Mouse (Mus musculus) midbrain, embryonic 11.5 days (tissue): Measurements from ENCODE around the gene Olfr789. TPM values are rescaled to one million over a fixed set of nuclear protein-coding genes. Genes with fewer than 3 reads are reported as not detected.

Source experiments
- polyA plus RNA-seq: library from polyadenylated mRNA; unstranded; fragments of >200 nt; fragmentation: Nextera tagmentation; extraction: Ambion mirVana; gene quantifications from 2 replicates; pipeline ENCODE4 v1.2.1, GENCODE M21; 2014

Gene Olfr789
- polyA plus RNA-seq, 1 experiment from 2014 or later: not detected

Other genes with a start within 250 kb of the Olfr789 start
- not detected in 2 replicates for gene Olfr774, start 248.5 kb upstream of the Olfr789 start, polyA plus RNA-seq
- gene Olfr775, start 236.3 kb upstream of the Olfr789 start, polyA plus RNA-seq: not detected in 2 replicates
- gene Olfr776, start 225.6 kb upstream of the Olfr789 start, polyA plus RNA-seq: not detected in 2 replicates
- not detected in 2 replicates for gene Olfr777, start 213.3 kb upstream of the Olfr789 start, polyA plus RNA-seq
- not detected in 2 replicates for gene Olfr780, start 166.6 kb upstream of the Olfr789 start, polyA plus RNA-seq
- gene Olfr781, start 155.9 kb upstream of the Olfr789 start, polyA plus RNA-seq: not detected in 2 replicates
- not detected in 2 replicates for gene Olfr782, start 135.9 kb upstream of the Olfr789 start, polyA plus RNA-seq
- 0.06 and 0.14 TPM in 2 replicates for gene Olfr784, start 100.7 kb upstream of the Olfr789 start, polyA plus RNA-seq
- not detected in 2 replicates for gene Olfr785, start 79.3 kb upstream of the Olfr789 start, polyA plus RNA-seq
- gene Olfr786, start 57.4 kb upstream of the Olfr789 start, polyA plus RNA-seq: not detected in 2 replicates
- not detected in 2 replicates for gene Olfr787, start 22.9 kb upstream of the Olfr789 start, polyA plus RNA-seq
- gene Olfr788, start 13.8 kb upstream of the Olfr789 start, polyA plus RNA-seq: not detected in 2 replicates
- gene Olfr790, start 13.7 kb downstream of the Olfr789 start, polyA plus RNA-seq: not detected in 2 replicates
- gene Olfr791, start 37.0 kb downstream of the Olfr789 start, polyA plus RNA-seq: not detected in 2 replicates
- not detected in 2 replicates for gene Olfr792, start 54.4 kb downstream of the Olfr789 start, polyA plus RNA-seq
- not detected in 2 replicates for gene Olfr794, start 82.9 kb downstream of the Olfr789 start, polyA plus RNA-seq
- not detected in 2 replicates for gene Olfr796, start 127.8 kb downstream of the Olfr789 start, polyA plus RNA-seq
- gene Olfr798, start 143.2 kb downstream of the Olfr789 start, polyA plus RNA-seq: not detected in 2 replicates
- gene Olfr799, start 152.7 kb downstream of the Olfr789 start, polyA plus RNA-seq: not detected in 2 replicates
- not detected in 2 replicates for gene Olfr800, start 172.9 kb downstream of the Olfr789 start, polyA plus RNA-seq
- not detected in 2 replicates for gene Olfr801, start 189.1 kb downstream of the Olfr789 start, polyA plus RNA-seq
- not detected in 2 replicates for gene Olfr802, start 203.4 kb downstream of the Olfr789 start, polyA plus RNA-seq
- gene Olfr803, start 209.5 kb downstream of the Olfr789 start, polyA plus RNA-seq: not detected in 2 replicates
- gene Olfr804, start 218.5 kb downstream of the Olfr789 start, polyA plus RNA-seq: not detected in 2 replicates
- gene Olfr805, start 244.6 kb downstream of the Olfr789 start, polyA plus RNA-seq: not detected in 2 replicates